Mouse (Mus musculus) forebrain, embryonic 15.5 days (tissue): ENCODE data around the gene Gm3629. TPM values are rescaled to one million over a fixed set of nuclear protein-coding genes. Genes with fewer than 3 reads are reported as not detected.
"Not testable (repeated sequence)": the region's sequence is repeated elsewhere in the genome, so short reads cannot be mapped to it uniquely, and the experiment has no call there.

Experiments
- ATAC-seq: fragments of 200-750 bp; cut with Nextera tagmentation; replicated peaks from 2 replicates; pipeline ENCODE4 v1.8.0; 2017; ENCODE audit warnings: mild to moderate bottlenecking, moderate TSS enrichment, moderate library complexity
- H3K27ac ChIP-seq: fragments of 300-500 bp; sonication (generic); replicated peaks from 2 replicates; pipeline ENCODE4 v1.5.1; 2015; ENCODE audit warnings: mild to moderate bottlenecking, inconsistent platforms
- H3K27me3 ChIP-seq: fragments of 300-500 bp; sonication (generic); 2 replicates; pipeline ENCODE4 v1.6.1; 2015; ENCODE audit warnings: inconsistent platforms
- H3K36me3 ChIP-seq: fragments of 300-500 bp; sonication (generic); 2 replicates; pipeline ENCODE4 v1.6.1; 2015; ENCODE audit warnings: mild to moderate bottlenecking, inconsistent platforms
- H3K4me1 ChIP-seq: fragments of 300-500 bp; sonication (generic); 2 replicates; pipeline ENCODE4 v1.6.1; 2015; ENCODE audit warnings: inconsistent platforms
- H3K4me2 ChIP-seq: fragments of 300-500 bp; sonication (generic); replicated peaks from 2 replicates; pipeline ENCODE4 v1.6.1; 2015; ENCODE audit warnings: mild to moderate bottlenecking, inconsistent platforms
- H3K4me3 ChIP-seq: fragments of 300-500 bp; sonication (generic); 2 replicates; pipeline ENCODE4 v1.5.1; 2015; ENCODE audit warnings: mild to moderate bottlenecking, inconsistent platforms
- H3K9ac ChIP-seq: fragments of 300-500 bp; sonication (generic); replicated peaks from 2 replicates; pipeline ENCODE4 v1.6.1; 2015; ENCODE audit warnings: mild to moderate bottlenecking, inconsistent platforms
- H3K9me3 ChIP-seq: fragments of 300-500 bp; sonication (generic); 2 replicates; pipeline ENCODE4 v1.6.1; 2016; ENCODE audit warnings: inconsistent platforms
- WGBS: fragments of 180-500 bp; shearing (Covaris S2); methylation state at CpG from one replicate; pipeline ENCODE4 v1.1.7; 2015; ENCODE audit warnings: mixed read lengths; 5-methylcytosine and 5-hydroxymethylcytosine counted together
- polyA plus RNA-seq: library from polyadenylated mRNA; unstranded; fragments of >200 nt; fragmentation: Nextera tagmentation; extraction: Ambion mirVana; gene quantifications from 2 replicates; pipeline ENCODE4 v1.2.1, GENCODE M21; 2015

Gene Gm3629
- polyA plus RNA-seq, result 0.55 TPM in 1 of 2 replicates, not detected in the other

DNA sequence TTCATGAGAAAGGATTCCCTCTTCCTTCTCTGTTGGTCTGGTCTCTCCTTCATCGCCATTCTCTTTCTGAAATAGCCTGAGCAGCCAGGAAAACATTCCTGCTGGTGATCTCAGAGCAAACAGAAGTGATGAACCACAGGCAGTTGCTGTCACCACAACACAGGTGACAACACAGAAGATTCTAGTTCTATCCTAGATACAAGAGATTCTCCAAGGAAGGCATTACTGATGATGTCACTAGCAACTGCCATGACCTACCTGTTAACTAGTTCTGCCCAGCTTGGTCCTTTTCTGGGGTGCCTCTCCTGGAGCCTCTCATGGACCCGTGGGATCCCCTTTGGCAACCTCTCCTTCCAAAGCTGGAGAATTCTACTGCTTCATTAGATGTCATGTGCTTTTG, at the start of gene Gm3629:
Gm3629 (minus strand) TSS at position 101 of the 400 bp plus-strand sequence.
- not testable (repeated sequence) for H3K9ac ChIP-seq, H3K4me3 ChIP-seq, H3K27me3 ChIP-seq, H3K9me3 ChIP-seq, H3K4me2 ChIP-seq, H3K27ac ChIP-seq, ATAC-seq, H3K4me1 ChIP-seq, H3K36me3 ChIP-seq
- WGBS, result 50% methylated on average over 1 of the region's 2 CpGs

DNA sequence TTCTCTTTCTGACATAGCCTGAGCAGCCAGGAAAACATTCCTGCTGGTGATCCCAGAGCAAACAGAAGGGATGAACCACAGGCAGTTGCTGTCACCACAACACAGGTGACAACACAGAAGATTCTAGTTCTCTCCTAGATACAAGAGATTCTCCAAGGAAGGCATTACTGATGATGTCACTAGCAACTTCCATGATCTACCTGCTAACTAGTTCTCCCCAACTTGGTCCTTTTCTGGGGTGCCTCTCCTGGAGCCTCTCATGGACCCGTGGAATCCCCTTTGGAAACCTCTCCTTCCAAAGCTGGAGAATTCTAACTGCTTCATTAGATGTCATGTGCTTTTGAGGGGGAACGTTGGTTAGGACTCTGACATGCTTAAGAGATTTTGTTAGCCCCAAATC, 31.9 kb upstream of the Gm3629 start, which contains the start of gene Gm3460:
Gm3460 (minus strand) TSS at position 101 of the 400 bp plus-strand sequence.
- H3K4me2 ChIP-seq, H3K9ac ChIP-seq, H3K9me3 ChIP-seq, H3K4me3 ChIP-seq, H3K4me1 ChIP-seq, H3K27ac ChIP-seq, H3K27me3 ChIP-seq, ATAC-seq, H3K36me3 ChIP-seq: not testable (repeated sequence)
- WGBS, result 68% methylated on average over 1 of the region's 2 CpGs

DNA sequence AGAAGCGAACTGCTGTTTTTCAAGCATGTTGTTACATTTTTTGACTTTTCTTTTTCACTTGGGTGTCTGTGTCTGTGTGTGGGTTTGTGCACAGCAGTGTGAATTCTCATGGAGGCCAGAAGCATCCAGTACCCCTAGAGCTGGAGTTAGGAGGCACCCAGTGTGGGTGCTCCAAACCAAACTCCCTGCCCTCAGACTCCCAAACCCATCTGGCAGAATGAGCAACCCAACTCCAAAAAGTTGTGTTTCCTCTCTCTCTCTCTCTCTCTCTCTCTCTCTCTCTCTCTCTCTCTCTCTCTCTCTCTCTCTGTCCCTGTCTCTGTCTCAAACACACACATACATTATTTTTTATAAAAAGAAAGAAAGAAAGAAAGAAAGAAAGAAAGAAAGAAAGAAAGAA, 16.0 kb upstream of the Gm3629 start:
- H3K9me3 ChIP-seq, H3K27ac ChIP-seq, H3K27me3 ChIP-seq, H3K4me2 ChIP-seq, H3K9ac ChIP-seq, ATAC-seq, H3K4me3 ChIP-seq, H3K4me1 ChIP-seq, H3K36me3 ChIP-seq: not testable (repeated sequence)
- no CpG with 5 or more reads among the region's 1 CpGs for WGBS

DNA sequence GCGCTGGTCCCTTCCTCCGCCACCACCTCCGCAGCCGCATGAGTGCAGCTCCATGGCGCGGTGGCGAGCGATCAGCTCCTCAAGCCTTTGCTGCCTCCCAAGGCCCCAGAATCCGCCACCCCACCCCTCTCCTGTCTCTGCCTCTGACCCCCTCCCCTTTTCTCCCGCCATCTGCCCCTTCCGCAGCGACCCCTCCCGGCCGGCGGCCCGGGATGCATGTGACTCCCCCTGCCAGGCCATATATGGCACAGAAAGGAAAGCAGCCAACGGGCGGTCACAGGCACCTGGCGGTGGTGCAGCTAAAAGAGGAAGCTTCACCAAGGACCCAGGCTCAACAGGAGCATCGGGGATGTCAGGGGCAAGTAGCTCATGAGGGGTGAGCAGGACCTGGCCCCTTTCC, 14.6 kb upstream of the Gm3629 start:
- H3K9me3 ChIP-seq, H3K27me3 ChIP-seq, H3K4me1 ChIP-seq, H3K27ac ChIP-seq, ATAC-seq, H3K36me3 ChIP-seq: not testable (repeated sequence)
- WGBS, result 3% methylated on average over 15 of the region's 20 CpGs
- Histone ChIP-seq H3K9ac (peak overlapping the region; percentile 45), H3K4me3 (peak overlapping the region; percentile 47), H3K4me2 (peak overlapping the region; percentile 77)

DNA sequence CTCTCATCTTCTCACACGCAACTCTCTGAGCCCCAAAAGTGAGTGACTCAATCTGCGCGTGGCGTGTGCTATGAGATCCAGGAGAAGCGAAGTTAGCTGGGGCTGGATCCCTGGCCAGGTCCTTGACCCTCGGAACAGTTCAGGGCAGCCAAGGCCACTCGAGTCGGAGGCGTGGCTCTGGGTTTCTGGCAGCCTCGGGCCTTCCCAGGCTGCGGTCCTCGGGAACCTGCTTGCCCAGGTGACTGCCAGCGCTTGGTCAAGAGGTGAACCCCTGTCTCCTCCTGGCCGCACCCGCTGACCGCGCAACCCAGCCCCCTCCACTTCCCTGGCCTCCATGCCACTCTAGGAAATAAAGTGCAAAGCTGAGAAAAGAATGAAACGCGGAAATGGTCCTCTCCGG, 14.1 kb upstream of the Gm3629 start:
- WGBS, result 7% methylated on average over 17 of the region's 20 CpGs
- H3K36me3 ChIP-seq, H3K4me1 ChIP-seq, H3K27me3 ChIP-seq, H3K9me3 ChIP-seq, H3K27ac ChIP-seq, ATAC-seq: not testable (repeated sequence)
- H3K4me2 ChIP-seq, result peak overlapping the region; percentile 77
- peak overlapping the region; percentile 45 for H3K9ac ChIP-seq
- peak overlapping the region; percentile 47 for H3K4me3 ChIP-seq

DNA sequence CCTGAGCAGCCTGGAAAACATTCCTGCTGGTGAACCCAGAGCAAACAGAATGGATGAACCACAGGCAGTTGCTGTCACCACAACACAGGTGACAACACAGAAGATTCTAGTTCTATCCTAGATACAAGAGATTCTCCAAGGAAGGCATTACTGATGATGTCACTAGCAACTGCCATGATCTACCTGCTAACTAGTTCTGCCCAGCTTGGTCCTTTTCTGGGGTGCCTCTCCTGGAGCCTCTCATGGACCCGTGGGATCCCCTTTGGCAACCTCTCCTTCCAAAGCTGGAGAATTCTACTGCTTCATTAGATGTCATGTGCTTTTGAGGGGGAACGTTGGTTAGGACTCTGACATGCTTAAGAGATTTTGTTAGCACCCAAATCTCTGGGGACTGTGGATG, 53.2 kb downstream of the Gm3629 start, which contains the start of gene Gm8356:
Gm8356 (minus strand) TSS at position 101 of the 400 bp plus-strand sequence.
- 60% methylated on average over 1 of the region's 2 CpGs for WGBS

More for the DNA sequence above, 53.2 kb downstream of the Gm3629 start, which contains the start of gene Gm8356:
- not testable (repeated sequence) for H3K4me1 ChIP-seq, H3K27me3 ChIP-seq, H3K4me2 ChIP-seq, H3K9ac ChIP-seq, H3K4me3 ChIP-seq, H3K9me3 ChIP-seq, H3K36me3 ChIP-seq, H3K27ac ChIP-seq, ATAC-seq

Other genes starting within 250 kb of the Gm3629 start
- not detected in 2 replicates for gene Gm3618, start 246.9 kb downstream of the Gm3629 start, polyA plus RNA-seq
- gene Gm16440, start 200.3 kb downstream of the Gm3629 start, polyA plus RNA-seq, result not detected in 2 replicates
- 3.5 and 4.5 TPM in 2 replicates for gene Gm3591, start 178.1 kb downstream of the Gm3629 start, polyA plus RNA-seq
- not detected in 2 replicates for gene Gm3594, start 146.0 kb downstream of the Gm3629 start, polyA plus RNA-seq
- not detected in 2 replicates for gene Gm8356, start 53.3 kb downstream of the Gm3629 start, polyA plus RNA-seq
- gene Gm3460, start 31.8 kb upstream of the Gm3629 start, polyA plus RNA-seq, result not detected in 2 replicates
- not detected in 2 replicates for gene Gm10251, start 93.6 kb upstream of the Gm3629 start, polyA plus RNA-seq
- gene Gm8050, start 129.6 kb upstream of the Gm3629 start, polyA plus RNA-seq, result not detected in 2 replicates
- gene Gm3636, start 151.7 kb upstream of the Gm3629 start, polyA plus RNA-seq, result 9.8 and 11.7 TPM in 2 replicates
- not detected in 2 replicates for gene Gm8362, start 183.8 kb upstream of the Gm3629 start, polyA plus RNA-seq
- not detected in 2 replicates for gene Gm3642, start 249.7 kb upstream of the Gm3629 start, polyA plus RNA-seq